Mouse (Mus musculus): ENCODE results near the gene Fgfr2. TPM values are rescaled to one million over a fixed set of nuclear protein-coding genes. Genes with fewer than 3 reads are reported as not detected.
A peak's percentile ranks its signal among the peaks of the same experiment; 100 is the strongest.
"Not testable (repeated sequence)": the region's sequence is repeated elsewhere in the genome, so short reads cannot be mapped to it uniquely, and the experiment has no call there.

Gene Fgfr2
- polyA plus RNA-seq, 1 experiment from 2014 or later: 67.0 TPM

DNA sequence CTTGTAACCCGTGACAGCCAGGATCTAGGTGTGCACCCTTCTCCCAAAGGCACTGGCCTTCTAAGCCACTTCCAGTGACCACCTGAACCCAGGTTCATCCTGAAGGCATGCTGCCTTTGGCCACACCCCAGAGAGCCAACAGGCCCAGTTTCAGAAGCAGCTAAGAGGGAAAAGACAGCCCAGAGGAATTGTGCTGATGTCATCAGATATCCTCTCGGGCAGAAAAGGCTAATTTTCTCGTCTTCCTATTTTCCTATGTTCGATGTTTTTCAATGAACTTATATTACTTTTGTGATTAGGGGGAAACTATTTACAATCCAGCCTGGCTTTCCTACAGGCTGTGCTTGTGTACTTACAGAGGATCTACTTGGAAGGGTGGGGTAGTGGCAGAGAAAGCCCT is 582.6 kb downstream of the Fgfr2 start:
- H3K36me3 ChIP-seq: no peaks in the 10 kb centered on the region
- H3K4me1 ChIP-seq (replicated peaks): no peaks in the 10 kb centered on the region
- ATAC-seq: no peak
- no peak overlapping the region for H3K27ac ChIP-seq
- no peak overlapping the region for H3K9ac ChIP-seq
- H3K4me2 ChIP-seq (replicated peaks): no peak overlapping the region
- WGBS: 80% methylated on average over 4 of the region's 4 CpGs
- H3K27me3 ChIP-seq (replicated peaks): no peaks in the 10 kb centered on the region
- H3K9me3 ChIP-seq: no peaks in the 10 kb centered on the region
- H3K4me3 ChIP-seq (replicated peaks): no peak overlapping the region

- no peaks in the 10 kb centered on the region for H3K9me3 ChIP-seq
- H3K36me3 ChIP-seq: no peaks in the 10 kb centered on the region
- no peaks in the 10 kb centered on the region for H3K27me3 ChIP-seq (replicated peaks)
- no peaks in the 10 kb centered on the region for H3K4me1 ChIP-seq (replicated peaks)
- no peak overlapping the region for H3K27ac ChIP-seq
- H3K4me2 ChIP-seq (replicated peaks): no peak overlapping the region
- no peak overlapping the region for H3K9ac ChIP-seq
- no peak for ATAC-seq
- WGBS: 58% methylated on average over 3 of the region's 3 CpGs
- no peak overlapping the region for H3K4me3 ChIP-seq (replicated peaks)
These were observed 593.9 kb downstream of the Fgfr2 start for GRCm38 (mm10) chr7:132529206-132529605.

DNA sequence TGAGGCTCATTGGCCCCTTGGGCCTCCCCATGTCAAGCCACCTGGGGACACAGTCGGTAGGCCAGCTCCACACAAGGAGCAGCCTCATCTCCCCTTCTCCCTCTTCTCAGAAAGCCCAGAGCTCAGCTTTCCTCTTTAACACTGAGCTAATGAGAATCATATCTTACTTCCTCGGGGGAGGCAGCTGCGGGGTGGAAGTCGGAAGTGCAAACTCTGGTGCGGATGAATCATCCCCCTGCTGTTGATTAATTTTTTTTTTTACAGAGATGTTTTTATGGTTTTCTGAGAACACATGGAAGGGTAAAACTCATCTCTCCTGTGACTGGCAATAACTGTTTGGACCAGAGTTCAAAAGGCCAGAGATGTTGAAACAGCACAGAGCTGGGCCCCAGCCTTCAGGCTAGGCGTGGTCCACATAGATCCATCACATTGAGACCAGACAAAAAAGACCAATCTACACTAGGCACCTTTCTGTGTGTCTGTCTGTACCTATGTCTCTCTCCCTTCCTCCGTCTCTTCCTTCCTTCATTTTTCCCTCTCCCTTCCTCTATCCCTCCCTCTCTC is 609.6 kb downstream of the Fgfr2 start:
- Histone ChIP-seq H3K9me3 (no peaks in the 10 kb centered on the region), H3K4me1 (replicated peaks) (peaks cover 4% of the 10 kb centered on the region), H3K4me3 (replicated peaks) (no peak overlapping the region), H3K36me3 (no peaks in the 10 kb centered on the region), H3K4me2 (replicated peaks) (no peak overlapping the region), H3K27ac (no peak overlapping the region; the same call in 1 of the 2 replicates), H3K27me3 (replicated peaks) (no peaks in the 10 kb centered on the region), H3K9ac (no peak overlapping the region)
- ATAC-seq: peak; percentile 86
- 46% methylated on average over 7 of the region's 7 CpGs for WGBS

DNA sequence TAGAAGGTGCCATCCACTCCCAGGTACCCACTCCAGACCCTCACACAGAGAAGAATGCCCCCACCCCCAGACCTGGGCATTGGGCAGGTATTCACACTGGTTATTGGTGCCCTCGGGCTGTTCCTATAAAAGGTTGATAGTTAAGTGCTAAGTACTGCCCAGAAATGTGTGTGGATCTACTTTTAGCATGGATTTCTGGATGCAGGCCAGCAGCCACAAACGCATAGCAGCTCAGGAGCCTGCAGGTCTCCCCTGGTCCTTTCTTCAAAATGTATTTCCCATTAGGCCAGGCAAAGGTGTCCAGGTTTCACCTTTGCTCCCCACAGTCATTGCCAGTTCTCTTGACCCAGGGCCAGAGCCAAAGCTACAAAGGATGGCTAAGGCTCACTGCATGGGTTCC is 614.0 kb downstream of the Fgfr2 start:
- ATAC-seq: no peak
- Histone ChIP-seq H3K27me3 (replicated peaks) (no peaks in the 10 kb centered on the region), H3K9ac (no peak overlapping the region), H3K27ac (no peak overlapping the region), H3K4me1 (replicated peaks) (peaks cover 4% of the 10 kb centered on the region; the same call in 1 of the 2 replicates), H3K36me3 (no peaks in the 10 kb centered on the region), H3K4me3 (replicated peaks) (no peak overlapping the region), H3K9me3 (no peaks in the 10 kb centered on the region), H3K4me2 (replicated peaks) (no peak overlapping the region)
- 66% methylated on average over 2 of the region's 2 CpGs for WGBS

- no peak for ATAC-seq
- no peak overlapping the region for H3K4me2 ChIP-seq (replicated peaks)
These were observed 615.8 kb downstream of the Fgfr2 start for GRCm38 (mm10) chr7:132507361-132507760.

DNA sequence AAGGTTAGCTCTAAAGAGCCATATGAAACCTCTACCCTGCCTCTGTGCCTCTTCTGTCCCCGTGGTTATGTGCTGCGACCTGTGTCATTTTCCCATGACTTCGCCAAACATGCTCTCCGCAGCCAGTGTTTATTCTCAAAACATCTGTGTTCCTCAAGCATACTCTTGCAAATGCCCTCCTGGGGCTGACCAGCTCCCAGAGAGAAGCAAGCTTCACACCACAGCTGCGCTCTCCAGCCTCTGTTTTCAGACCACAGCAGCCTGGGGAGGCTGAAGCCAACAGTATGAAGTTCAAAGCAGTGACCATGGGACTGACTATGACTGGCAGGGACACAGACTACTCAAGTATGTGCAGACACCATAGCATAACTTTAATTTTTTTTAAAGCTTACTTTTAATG is 616.9 kb downstream of the Fgfr2 start:
- ATAC-seq: no peak

More at GRCm38 (mm10) chr7:132507361-132507760, 615.8 kb downstream of the Fgfr2 start:
- Histone ChIP-seq H3K27me3 (replicated peaks) (no peaks in the 10 kb centered on the region), H3K9ac (no peak overlapping the region), H3K9me3 (no peaks in the 10 kb centered on the region), H3K4me1 (replicated peaks) (no peaks in the 10 kb centered on the region; the same call in 1 of the 2 replicates), H3K4me3 (replicated peaks) (no peak overlapping the region), H3K36me3 (no peaks in the 10 kb centered on the region), H3K27ac (no peak overlapping the region)
- 59% methylated on average over 4 of the region's 4 CpGs for WGBS

DNA sequence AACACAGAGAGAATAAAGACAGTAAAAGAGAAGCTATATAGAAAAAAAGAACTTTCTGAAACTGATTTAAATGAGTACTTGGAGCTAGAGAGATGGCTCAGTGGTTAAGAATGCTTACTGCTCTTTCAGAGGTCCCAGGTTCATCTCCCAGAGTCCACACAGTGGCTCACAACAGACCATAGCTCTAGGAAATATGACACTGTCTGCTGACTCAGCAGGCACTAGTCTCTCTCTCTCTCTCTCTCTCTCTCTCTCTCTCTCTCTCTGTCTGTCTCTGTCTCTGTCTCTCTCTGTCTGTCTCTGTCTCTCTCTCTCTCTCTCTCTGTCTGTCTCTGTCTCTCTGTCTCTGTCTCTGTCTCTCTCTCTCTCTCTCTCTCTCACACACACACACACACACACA is 620.7 kb downstream of the Fgfr2 start:
- ATAC-seq; H3K9me3 ChIP-seq; H3K4me3 ChIP-seq (replicated peaks); H3K27me3 ChIP-seq (replicated peaks); H3K4me2 ChIP-seq (replicated peaks); H3K4me1 ChIP-seq (replicated peaks); H3K36me3 ChIP-seq; H3K9ac ChIP-seq; H3K27ac ChIP-seq: not testable (repeated sequence)

More for the DNA sequence above, 616.9 kb downstream of the Fgfr2 start:
- Histone ChIP-seq H3K9me3 (no peaks in the 10 kb centered on the region), H3K36me3 (no peaks in the 10 kb centered on the region), H3K4me3 (replicated peaks) (no peak overlapping the region), H3K27me3 (replicated peaks) (no peaks in the 10 kb centered on the region), H3K9ac (no peak overlapping the region), H3K4me1 (replicated peaks) (no peaks in the 10 kb centered on the region), H3K27ac (no peak overlapping the region), H3K4me2 (replicated peaks) (no peak overlapping the region)
- 45% methylated on average over 5 of the region's 5 CpGs for WGBS

DNA sequence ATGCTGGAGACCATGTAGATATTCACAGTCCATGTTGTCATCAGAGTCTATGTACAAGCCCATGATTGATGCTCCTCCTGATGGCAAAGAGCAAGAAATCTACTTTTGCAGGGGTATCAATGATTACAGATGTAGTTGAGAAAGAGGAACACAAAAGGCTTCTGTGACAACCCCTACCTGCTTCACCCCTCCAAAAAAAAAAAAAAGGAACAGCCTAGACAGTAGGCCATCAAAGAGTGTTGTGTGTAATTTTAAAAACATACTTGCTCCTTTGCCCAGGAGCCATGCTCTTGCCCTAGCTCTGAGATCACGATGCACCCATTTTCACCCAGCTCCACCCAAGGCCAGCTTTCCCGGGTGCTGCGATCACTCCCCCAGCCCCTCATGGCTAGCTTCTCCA is 626.0 kb downstream of the Fgfr2 start:
- Histone ChIP-seq H3K27me3 (replicated peaks) (no peaks in the 10 kb centered on the region), H3K4me3 (replicated peaks) (no peak overlapping the region), H3K4me1 (replicated peaks) (no peaks in the 10 kb centered on the region), H3K9me3 (no peaks in the 10 kb centered on the region), H3K27ac (no peak overlapping the region), H3K36me3 (no peaks in the 10 kb centered on the region), H3K4me2 (replicated peaks) (no peak overlapping the region), H3K9ac (no peak overlapping the region)
- WGBS: 94% methylated on average over 3 of the region's 3 CpGs
- no peak for ATAC-seq

- peak; percentile 56; the same call in 1 of the 2 replicates for ATAC-seq
- Histone ChIP-seq H3K4me1 (replicated peaks) (no peaks in the 10 kb centered on the region), H3K4me3 (replicated peaks) (no peak overlapping the region), H3K9me3 (no peaks in the 10 kb centered on the region), H3K9ac (no peak overlapping the region), H3K27me3 (replicated peaks) (no peaks in the 10 kb centered on the region), H3K27ac (no peak overlapping the region), H3K36me3 (no peaks in the 10 kb centered on the region), H3K4me2 (replicated peaks) (no peak overlapping the region)
- WGBS: 36% methylated on average over 4 of the region's 4 CpGs
These were observed 628.9 kb downstream of the Fgfr2 start for GRCm38 (mm10) chr7:132494263-132494662.

GRCm38 (mm10) chr7:132493632-132494031 is 629.5 kb downstream of the Fgfr2 start:
- no peaks in the 10 kb centered on the region for H3K9me3 ChIP-seq

DNA sequence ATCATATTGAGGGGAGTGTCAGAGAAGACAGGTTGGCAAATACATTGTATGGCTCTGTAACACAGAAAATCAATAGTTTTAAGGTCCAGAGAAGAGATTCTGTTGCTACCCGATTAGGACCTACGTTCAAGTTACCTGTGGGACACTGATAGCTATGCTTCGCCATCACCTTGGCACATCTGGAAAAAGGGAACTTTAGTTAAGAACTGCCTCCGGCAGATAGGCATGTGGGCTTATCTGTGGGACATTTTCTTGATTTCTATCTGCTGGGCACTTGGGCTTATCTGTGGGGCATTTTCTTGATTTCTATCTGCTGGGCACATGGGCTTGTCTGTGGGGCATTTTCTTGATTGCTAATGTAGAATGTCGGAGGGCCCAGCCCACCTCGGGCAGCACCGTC is 631.2 kb downstream of the Fgfr2 start:
- Histone ChIP-seq H3K27me3 (replicated peaks) (no peaks in the 10 kb centered on the region), H3K4me2 (replicated peaks) (no peak overlapping the region), H3K27ac (no peak overlapping the region), H3K9ac (no peak overlapping the region), H3K4me1 (replicated peaks) (no peaks in the 10 kb centered on the region), H3K9me3 (no peaks in the 10 kb centered on the region), H3K4me3 (replicated peaks) (no peak overlapping the region), H3K36me3 (no peaks in the 10 kb centered on the region)
- 87% methylated on average over 7 of the region's 7 CpGs for WGBS
- no peak for ATAC-seq

More at GRCm38 (mm10) chr7:132493632-132494031, 629.5 kb downstream of the Fgfr2 start:
- WGBS: 62% methylated on average over 3 of the region's 3 CpGs
- Histone ChIP-seq H3K27ac (no peak overlapping the region), H3K4me1 (replicated peaks) (no peaks in the 10 kb centered on the region), H3K36me3 (no peaks in the 10 kb centered on the region), H3K4me2 (replicated peaks) (no peak overlapping the region), H3K9ac (no peak overlapping the region), H3K4me3 (replicated peaks) (no peak overlapping the region), H3K27me3 (replicated peaks) (no peaks in the 10 kb centered on the region)
- ATAC-seq: peak; percentile 20; the same call in 1 of the 2 replicates

DNA sequence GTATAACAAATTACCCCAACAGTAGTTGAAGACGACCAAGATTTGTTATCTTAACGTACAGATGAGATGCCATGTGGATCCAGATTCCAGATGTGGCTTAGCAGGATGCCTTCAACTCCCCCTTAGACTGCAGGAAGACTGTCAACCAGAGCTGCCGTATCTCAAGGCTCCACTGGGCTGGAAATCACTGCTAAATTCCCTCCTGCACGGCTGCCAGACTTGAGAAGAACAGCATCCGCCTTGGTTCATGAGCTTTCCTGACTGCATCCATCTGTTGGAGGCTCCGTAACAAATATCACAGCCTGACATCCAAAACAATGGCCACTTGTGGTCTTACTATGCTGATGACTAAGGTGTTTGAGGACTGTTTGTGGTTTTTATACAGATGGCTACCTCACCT is 635.8 kb downstream of the Fgfr2 start:
- Histone ChIP-seq H3K27me3 (replicated peaks) (no peaks in the 10 kb centered on the region), H3K9me3 (no peaks in the 10 kb centered on the region), H3K36me3 (no peaks in the 10 kb centered on the region), H3K4me2 (replicated peaks) (no peak overlapping the region), H3K4me3 (replicated peaks) (no peak overlapping the region), H3K27ac (no peak overlapping the region), H3K4me1 (replicated peaks) (no peaks in the 10 kb centered on the region), H3K9ac (no peak overlapping the region)
- WGBS: 38% methylated on average over 6 of the region's 6 CpGs
- ATAC-seq: no peak

GRCm38 (mm10) chr7:132486403-132487178 is 636.6 kb downstream of the Fgfr2 start:
- Histone ChIP-seq H3K4me2 (replicated peaks) (no peak overlapping the region), H3K27ac (no peak overlapping the region), H3K9ac (no peak overlapping the region), H3K4me1 (replicated peaks) (no peaks in the 10 kb centered on the region), H3K36me3 (no peaks in the 10 kb centered on the region), H3K4me3 (replicated peaks) (no peak overlapping the region), H3K9me3 (no peaks in the 10 kb centered on the region), H3K27me3 (replicated peaks) (no peaks in the 10 kb centered on the region)
- WGBS: 84% methylated on average over 9 of the region's 9 CpGs
- ATAC-seq: no peak
